Mouse (Mus musculus) midbrain, embryonic 11.5 days (tissue): Measurements from ENCODE around the gene Abl2. TPM values are rescaled to one million over a fixed set of nuclear protein-coding genes. Genes with fewer than 3 reads are reported as not detected.
"Not testable (repeated sequence)": the region's sequence is repeated elsewhere in the genome, so short reads cannot be mapped to it uniquely, and the experiment has no call there.

ENCODE experiments used
- ATAC-seq: fragments of 200-750 bp; cut with Nextera tagmentation; 2 replicates; pipeline ENCODE4 v1.8.0; 2017; ENCODE audit warnings: moderate TSS enrichment, moderate library complexity; ENCODE audit not compliant: low FRiP score
- DNase-seq: peaks from one replicate; pipeline ENCODE4 v3.0.0; 2015; ENCODE audit warnings: low spot score; ENCODE audit errors: missing footprints
- H3K27ac ChIP-seq: fragments of 300-500 bp; sonication (generic); 2 replicates; pipeline ENCODE4 v1.5.1; 2014; ENCODE audit warnings: low read depth, low read length
- H3K27me3 ChIP-seq: fragments of 300-500 bp; sonication (generic); 2 replicates; pipeline ENCODE4 v1.6.1; 2014; ENCODE audit warnings: mild to moderate bottlenecking, low read length, moderate library complexity, mixed read lengths; ENCODE audit not compliant: control insufficient read depth, insufficient read depth
- H3K36me3 ChIP-seq: fragments of 300-500 bp; sonication (generic); 2 replicates; pipeline ENCODE4 v1.6.1; 2014; ENCODE audit warnings: mild to moderate bottlenecking, low read length, moderate library complexity, mixed read lengths; ENCODE audit not compliant: control insufficient read depth, insufficient read depth
- H3K4me1 ChIP-seq: fragments of 300-500 bp; sonication (generic); 2 replicates; pipeline ENCODE4 v1.6.1; 2014; ENCODE audit warnings: low read length; ENCODE audit not compliant: control insufficient read depth, insufficient read depth
- H3K4me2 ChIP-seq: fragments of 300-500 bp; sonication (generic); 2 replicates; pipeline ENCODE4 v1.6.1; 2014; ENCODE audit warnings: mild to moderate bottlenecking, moderate library complexity
- H3K4me3 ChIP-seq: fragments of 300-500 bp; sonication (generic); 2 replicates; pipeline ENCODE4 v1.5.1; 2014; ENCODE audit warnings: low read depth, low read length
- H3K9ac ChIP-seq: fragments of 300-500 bp; sonication (generic); 2 replicates; pipeline ENCODE4 v1.6.1; 2014; ENCODE audit warnings: low read length
- H3K9me3 ChIP-seq: fragments of 300-500 bp; sonication (generic); 2 replicates; pipeline ENCODE4 v1.6.1; 2016; ENCODE audit warnings: low read length; ENCODE audit not compliant: control insufficient read depth
- WGBS: fragments of 180-500 bp; shearing (Covaris S2); extraction: QIAGEN DNeasy Blood & Tissue Kit; methylation state at CpG from one replicate; pipeline ENCODE4 v1.1.7; 2014; 5-methylcytosine and 5-hydroxymethylcytosine counted together
- polyA plus RNA-seq: library from polyadenylated mRNA; unstranded; fragments of >200 nt; fragmentation: Nextera tagmentation; extraction: Ambion mirVana; gene quantifications from 2 replicates; pipeline ENCODE4 v1.2.1, GENCODE M21; 2014

The Abl2 gene
- polyA plus RNA-seq, 1 experiment from 2014 or later: 4.9 TPM

- no peak overlapping the region for H3K9ac ChIP-seq
- DNase-seq (no peak), ATAC-seq (no peak)
- no peaks in the 10 kb centered on the region for H3K27me3 ChIP-seq
- H3K9me3 ChIP-seq: no peaks in the 10 kb centered on the region
- H3K36me3 ChIP-seq: no peaks in the 10 kb centered on the region
- no peak overlapping the region for H3K4me2 ChIP-seq
- no peak overlapping the region for H3K27ac ChIP-seq
- WGBS: 71% methylated on average over 6 of the region's 6 CpGs
- no peak overlapping the region for H3K4me3 ChIP-seq
- no peaks in the 10 kb centered on the region for H3K4me1 ChIP-seq
Observed at GRCm38 (mm10) chr1:156652189-156652822, 93.7 kb downstream of the Abl2 start.

GRCm38 (mm10) chr1:156654735-156655530 lies 96.3 kb downstream of the Abl2 start:
- Histone ChIP-seq H3K27ac (no peak overlapping the region), H3K4me1 (no peaks in the 10 kb centered on the region), H3K9me3 (no peaks in the 10 kb centered on the region), H3K4me2 (no peak overlapping the region), H3K36me3 (no peaks in the 10 kb centered on the region), H3K9ac (no peak overlapping the region), H3K27me3 (no peaks in the 10 kb centered on the region), H3K4me3 (no peak overlapping the region)
- 83% methylated on average over 13 of the region's 13 CpGs for WGBS
- ATAC-seq: no peak
- no peak for DNase-seq

DNA sequence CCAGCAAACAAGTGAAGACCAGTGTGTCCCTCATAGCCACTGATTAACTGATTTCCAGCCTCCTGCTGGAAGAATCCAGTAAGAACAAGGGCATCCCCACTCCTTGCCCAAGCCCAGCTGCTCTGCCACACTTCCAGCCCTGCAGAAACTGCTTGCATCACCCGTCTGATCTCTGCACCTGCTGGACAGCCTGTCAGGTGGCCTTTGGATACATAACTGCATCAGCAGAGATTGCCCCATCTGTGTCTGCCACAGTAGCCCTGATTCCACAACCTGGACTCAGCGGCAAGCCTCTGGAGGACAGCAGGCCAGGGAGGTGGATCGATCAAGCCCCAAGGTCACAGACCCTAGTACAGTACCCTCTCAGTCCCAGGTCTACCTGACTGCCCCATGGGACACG lies 98.9 kb downstream of the Abl2 start:
- Histone ChIP-seq H3K36me3 (no peaks in the 10 kb centered on the region), H3K27me3 (no peaks in the 10 kb centered on the region), H3K9me3 (no peaks in the 10 kb centered on the region), H3K4me3 (no peak overlapping the region), H3K27ac (no peak overlapping the region), H3K4me1 (no peaks in the 10 kb centered on the region), H3K4me2 (no peak overlapping the region), H3K9ac (no peak overlapping the region)
- WGBS: 84% methylated on average over 4 of the region's 4 CpGs
- no peak for DNase-seq
- ATAC-seq: no peak

DNA sequence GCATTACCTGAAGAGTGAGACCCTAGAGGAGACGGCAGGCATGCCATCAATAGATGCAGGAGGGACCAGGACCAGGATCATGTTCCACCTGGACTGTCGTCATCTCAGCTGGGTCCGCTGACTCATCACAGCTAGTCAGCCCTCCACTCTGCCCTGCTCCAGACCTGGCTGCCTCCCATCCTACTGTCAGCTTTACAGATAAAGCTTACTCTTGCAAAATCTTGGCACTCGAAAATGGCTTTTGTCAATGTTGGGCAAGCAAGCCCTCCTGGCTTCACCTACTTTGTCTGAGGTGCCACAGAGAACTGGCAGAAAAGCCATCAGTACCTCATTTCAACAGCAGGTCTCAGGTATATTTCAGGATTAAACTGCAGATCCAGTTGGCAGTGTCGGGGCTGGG lies 100.1 kb downstream of the Abl2 start:
- H3K36me3 ChIP-seq: no peaks in the 10 kb centered on the region
- WGBS: 88% methylated on average over 5 of the region's 5 CpGs
- H3K4me2 ChIP-seq: no peak overlapping the region
- no peak overlapping the region for H3K9ac ChIP-seq
- no peaks in the 10 kb centered on the region for H3K4me1 ChIP-seq
- H3K27me3 ChIP-seq: no peaks in the 10 kb centered on the region
- H3K4me3 ChIP-seq: no peak overlapping the region
- no peak for DNase-seq
- ATAC-seq: no peak
- H3K27ac ChIP-seq: no peak overlapping the region
- H3K9me3 ChIP-seq: no peaks in the 10 kb centered on the region

DNA sequence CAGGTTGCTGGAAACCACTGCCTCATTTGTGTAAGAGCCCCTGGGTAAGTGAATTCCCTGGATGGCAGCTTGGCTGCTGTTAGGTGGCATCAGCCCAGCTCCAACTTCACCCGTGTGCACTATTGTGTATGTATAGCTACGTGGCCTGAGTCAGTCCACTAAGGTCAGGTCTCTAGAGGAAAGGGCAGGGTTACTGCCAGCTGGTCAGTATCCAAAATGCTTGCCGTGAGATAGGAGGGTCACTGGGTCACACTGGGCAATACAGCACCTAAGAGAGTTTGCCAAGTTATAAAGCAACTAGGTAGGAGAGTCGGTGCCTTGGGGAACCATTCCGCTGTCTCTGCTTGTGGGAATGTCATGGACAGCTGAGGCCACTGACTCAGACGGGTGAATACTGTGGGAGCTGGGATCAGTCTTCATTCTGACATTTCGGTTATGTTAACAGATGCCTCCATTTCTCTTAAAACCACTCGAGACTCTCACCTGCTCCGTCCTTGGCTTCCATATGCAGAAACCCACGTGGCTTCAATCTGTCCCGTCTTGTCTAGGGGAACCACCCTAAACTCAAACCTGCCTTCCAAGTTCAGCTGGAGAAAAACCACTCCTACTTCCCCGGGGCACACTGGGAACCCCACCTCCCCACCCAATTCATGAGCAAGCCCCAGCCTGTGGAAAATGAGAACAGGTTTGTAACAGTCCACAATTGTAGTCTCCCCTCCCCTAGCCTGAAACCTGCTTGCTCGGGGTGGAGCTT lies 101.5 kb downstream of the Abl2 start:
- H3K36me3 ChIP-seq: no peaks in the 10 kb centered on the region
- H3K9ac ChIP-seq: no peak overlapping the region
- H3K9me3 ChIP-seq: no peaks in the 10 kb centered on the region
- WGBS: 88% methylated on average over 13 of the region's 13 CpGs
- no peaks in the 10 kb centered on the region for H3K4me1 ChIP-seq
- no peak overlapping the region for H3K27ac ChIP-seq
- H3K4me3 ChIP-seq: no peak overlapping the region
- no peak overlapping the region for H3K4me2 ChIP-seq
- H3K27me3 ChIP-seq: no peaks in the 10 kb centered on the region
- ATAC-seq: no peak
- no peak for DNase-seq

DNA sequence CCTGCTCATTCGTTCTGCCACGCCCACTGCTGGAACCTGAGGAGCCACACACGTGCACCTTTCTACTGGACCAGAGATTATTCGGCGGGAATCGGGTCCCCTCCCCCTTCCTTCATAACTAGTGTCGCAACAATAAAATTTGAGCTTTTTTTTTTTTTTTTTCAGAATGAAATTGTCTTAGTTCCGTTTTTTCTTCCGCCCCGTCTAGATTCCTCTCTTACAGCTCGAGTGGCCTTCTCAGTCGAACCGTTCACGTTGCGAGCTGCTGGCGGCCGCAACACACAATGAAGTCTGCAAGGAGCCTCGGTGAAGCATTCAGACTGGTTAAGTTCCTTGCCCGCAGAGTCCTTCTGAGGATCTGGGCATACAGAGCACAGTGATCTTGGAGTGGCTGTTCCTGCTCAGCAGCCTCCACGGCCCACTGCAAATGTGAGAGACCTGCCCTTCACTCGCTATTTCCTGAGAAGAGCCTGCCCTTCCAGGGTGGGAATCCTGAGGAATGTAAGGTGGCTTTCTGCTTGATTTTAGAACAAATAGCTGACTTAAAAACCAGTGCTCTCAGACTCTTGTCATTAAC lies 102.2 kb downstream of the Abl2 start:
- H3K36me3 ChIP-seq, H3K4me1 ChIP-seq, H3K4me3 ChIP-seq, DNase-seq, H3K9ac ChIP-seq, H3K27ac ChIP-seq, H3K4me2 ChIP-seq, H3K27me3 ChIP-seq, ATAC-seq, H3K9me3 ChIP-seq: not testable (repeated sequence)
- 79% methylated on average over 18 of the region's 21 CpGs for WGBS

- 89% methylated on average over 8 of the region's 8 CpGs for WGBS
- H3K4me3 ChIP-seq: no peak overlapping the region
- H3K9ac ChIP-seq: no peak overlapping the region
- ATAC-seq: no peak
- no peak overlapping the region for H3K27ac ChIP-seq
- no peaks in the 10 kb centered on the region for H3K27me3 ChIP-seq
- no peaks in the 10 kb centered on the region for H3K4me1 ChIP-seq
- no peaks in the 10 kb centered on the region for H3K36me3 ChIP-seq
- H3K9me3 ChIP-seq: no peaks in the 10 kb centered on the region
- H3K4me2 ChIP-seq: no peak overlapping the region
- no peak for DNase-seq
Observed at GRCm38 (mm10) chr1:156665777-156666176, 107.2 kb downstream of the Abl2 start.

GRCm38 (mm10) chr1:156667141-156667926 lies 108.7 kb downstream of the Abl2 start:
- Histone ChIP-seq H3K27me3 (no peaks in the 10 kb centered on the region), H3K4me3 (no peak overlapping the region), H3K9me3 (no peaks in the 10 kb centered on the region), H3K36me3 (no peaks in the 10 kb centered on the region), H3K27ac (no peak overlapping the region), H3K4me2 (no peak overlapping the region), H3K4me1 (no peaks in the 10 kb centered on the region), H3K9ac (no peak overlapping the region)
- ATAC-seq: no peak
- 88% methylated on average over 23 of the region's 23 CpGs for WGBS
- no peak for DNase-seq
